Mouse (Mus musculus) bone marrow macrophage, adult 2 months (primary cell): ENCODE data around the gene Abcd2.

Experiments
- CTCF ChIP-seq: IDR thresholded peaks from 2 replicates; pipeline ENCODE4 v1.5.1; 2012; ENCODE audit warnings: low read depth, mild to moderate bottlenecking, low read length, moderate library complexity
- POLR2A ChIP-seq: IDR thresholded peaks from 2 replicates; pipeline ENCODE4 v1.6.1; 2012; ENCODE audit warnings: mild to moderate bottlenecking, low read depth, low read length, borderline replicate concordance

- TF ChIP-seq CTCF (no peak), POLR2A (no peak)
These were observed 5.2 kb downstream of the Abcd2 start for GRCm38 (mm10) chr15:91186358-91186757.
